Mouse (Mus musculus) kidney, embryonic 15.5 days (tissue): Measurements from ENCODE around the gene March9. TPM values are rescaled to one million over a fixed set of nuclear protein-coding genes. Genes with fewer than 3 reads are reported as not detected.

Source experiments
- ATAC-seq: fragments of 200-750 bp; cut with Nextera tagmentation; replicated peaks from 2 replicates; pipeline ENCODE4 v1.8.0; 2017; ENCODE audit warnings: moderate TSS enrichment; ENCODE audit not compliant: low FRiP score
- H3K27ac ChIP-seq: fragments of 300-500 bp; sonication (generic); 2 replicates; pipeline ENCODE4 v1.5.1; 2015; ENCODE audit warnings: mild to moderate bottlenecking, inconsistent platforms
- H3K27me3 ChIP-seq: fragments of 300-500 bp; sonication (generic); 2 replicates; pipeline ENCODE4 v1.6.1; 2015; ENCODE audit warnings: inconsistent platforms
- H3K36me3 ChIP-seq: fragments of 300-500 bp; sonication (generic); 2 replicates; pipeline ENCODE4 v1.6.1; 2015; ENCODE audit warnings: inconsistent platforms
- H3K4me1 ChIP-seq: fragments of 300-500 bp; sonication (generic); 2 replicates; pipeline ENCODE4 v1.6.1; 2015; ENCODE audit warnings: inconsistent platforms
- H3K4me2 ChIP-seq: fragments of 300-500 bp; sonication (generic); 2 replicates; pipeline ENCODE4 v1.6.1; 2015; ENCODE audit warnings: moderate library complexity, mild to moderate bottlenecking, inconsistent platforms
- H3K4me3 ChIP-seq: fragments of 300-500 bp; sonication (generic); replicated peaks from 2 replicates; pipeline ENCODE4 v1.5.1; 2015; ENCODE audit warnings: mild to moderate bottlenecking, inconsistent platforms
- H3K9ac ChIP-seq: fragments of 300-500 bp; sonication (generic); 2 replicates; pipeline ENCODE4 v1.6.1; 2015; ENCODE audit warnings: mild to moderate bottlenecking, inconsistent platforms
- H3K9me3 ChIP-seq: fragments of 300-500 bp; sonication (generic); replicated peaks from 2 replicates; pipeline ENCODE4 v1.6.1; 2016; ENCODE audit warnings: inconsistent platforms
- WGBS: fragments of 180-500 bp; shearing (Covaris S2); methylation state at CpG from one replicate; pipeline ENCODE4 v1.1.7; 2015; ENCODE audit warnings: mixed read lengths; 5-methylcytosine and 5-hydroxymethylcytosine counted together
- polyA plus RNA-seq: library from polyadenylated mRNA; unstranded; fragments of >200 nt; fragmentation: Nextera tagmentation; extraction: Ambion mirVana; gene quantifications from 2 replicates; pipeline ENCODE4 v1.2.1, GENCODE M21; 2015

Gene March9
- polyA plus RNA-seq, 1 experiment from 2014 or later = 1.1 TPM

DNA sequence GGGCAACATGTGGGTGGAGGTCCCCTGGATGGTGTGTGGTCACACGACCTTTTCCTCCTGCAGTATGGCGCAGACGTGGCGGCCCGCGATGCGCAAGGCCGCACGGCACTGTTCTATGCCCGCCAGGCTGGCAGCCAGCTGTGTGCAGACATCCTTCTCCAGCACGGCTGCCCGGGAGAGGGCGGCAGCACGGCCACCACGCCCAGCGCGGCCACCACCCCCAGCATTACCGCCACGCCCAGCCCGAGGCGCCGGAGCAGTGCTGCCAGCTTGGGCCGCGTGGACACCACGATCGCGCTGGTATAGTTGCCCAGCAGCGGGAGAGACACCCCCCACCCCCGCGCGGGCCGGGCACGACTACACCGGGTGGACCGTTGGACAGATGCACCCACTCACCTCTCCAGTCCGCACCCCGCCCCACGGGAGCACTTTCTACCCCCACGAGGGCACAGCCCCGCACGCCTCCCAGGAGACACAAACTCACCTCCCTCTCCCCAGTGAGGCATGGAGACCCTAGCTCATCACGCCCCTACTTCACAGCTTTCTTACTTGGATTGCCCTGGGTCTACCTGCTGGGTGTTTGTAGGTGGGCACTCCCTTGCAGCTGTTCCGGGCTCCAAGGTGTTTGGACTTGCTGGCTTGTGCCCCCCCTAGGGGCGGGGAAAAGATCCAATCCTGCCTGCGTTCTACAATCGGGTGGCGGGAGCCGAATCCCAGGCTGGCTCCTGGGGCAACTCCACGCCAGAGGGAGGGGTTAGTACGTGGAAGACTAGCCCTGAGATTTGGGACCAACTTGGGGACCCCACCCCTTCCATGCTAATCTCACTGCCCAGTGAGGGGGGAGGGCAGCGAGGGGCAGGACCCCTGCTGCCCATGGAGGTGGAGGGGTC is 31.8 kb upstream of the March9 start:
- peaks cover 23% of the 10 kb centered on the region for H3K4me1 ChIP-seq
- peak overlapping the region; percentile 26 for H3K4me3 ChIP-seq
- H3K4me2 ChIP-seq = peak overlapping the region; percentile 51
- WGBS = 9% methylated on average over 51 of the region's 51 CpGs
- H3K27me3 ChIP-seq = peaks cover 74% of the 10 kb centered on the region
- H3K36me3 ChIP-seq = peaks cover 18% of the 10 kb centered on the region
- no peak overlapping the region for H3K9ac ChIP-seq
- no peak overlapping the region for H3K27ac ChIP-seq
- no peaks in the 10 kb centered on the region for H3K9me3 ChIP-seq
- ATAC-seq = peak; percentile 20; the same call in 1 of the 2 replicates

DNA sequence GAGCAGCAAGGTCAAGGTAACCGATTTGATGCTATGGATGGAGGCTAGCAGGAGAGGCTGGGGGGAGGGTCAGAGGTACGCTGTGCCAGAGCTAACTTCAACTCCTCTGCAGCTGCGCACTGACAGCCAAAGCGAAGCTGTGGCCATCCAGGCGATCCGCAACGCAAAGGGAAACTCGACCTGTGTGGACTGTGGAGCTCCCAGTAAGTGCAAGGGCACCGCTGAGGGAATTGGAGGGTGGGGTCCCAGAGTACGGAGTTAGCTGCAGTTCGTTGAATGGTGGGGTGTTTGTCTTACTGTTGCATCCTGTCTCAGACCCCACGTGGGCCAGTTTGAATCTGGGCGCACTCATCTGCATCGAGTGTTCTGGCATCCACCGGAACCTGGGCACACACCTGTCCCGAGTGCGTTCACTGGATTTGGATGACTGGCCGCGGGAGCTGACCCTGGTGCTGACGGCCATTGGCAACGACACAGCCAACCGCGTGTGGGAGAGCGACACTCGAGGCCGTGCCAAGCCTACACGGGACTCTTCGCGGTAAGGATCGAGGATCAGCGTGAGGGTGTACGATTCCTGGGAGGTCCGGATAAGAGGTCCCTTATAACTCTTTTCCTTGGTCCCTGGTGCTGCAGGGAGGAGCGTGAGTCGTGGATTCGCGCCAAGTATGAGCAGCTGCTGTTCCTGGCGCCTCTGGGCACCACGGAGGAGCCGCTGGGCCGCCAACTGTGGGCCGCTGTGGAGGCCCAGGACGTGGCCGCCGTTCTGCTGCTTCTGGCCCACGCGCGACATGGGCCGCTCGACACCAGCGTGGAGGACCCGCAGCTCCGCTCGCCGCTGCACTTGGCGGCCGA is 30.8 kb upstream of the March9 start:
- WGBS = 8% methylated on average over 57 of the region's 57 CpGs
- H3K9ac ChIP-seq = no peak overlapping the region
- peaks cover 8% of the 10 kb centered on the region for H3K36me3 ChIP-seq
- peaks cover 23% of the 10 kb centered on the region for H3K4me1 ChIP-seq
- no peak overlapping the region for H3K27ac ChIP-seq
- no peaks in the 10 kb centered on the region for H3K9me3 ChIP-seq
- peaks cover 77% of the 10 kb centered on the region for H3K27me3 ChIP-seq
- 0 out of 2 replicates have a peak, but pooled peaks have one; percentile 29 for ATAC-seq
- peak overlapping the region; percentile 51 for H3K4me2 ChIP-seq
- H3K4me3 ChIP-seq = peak overlapping the region; percentile 26

DNA sequence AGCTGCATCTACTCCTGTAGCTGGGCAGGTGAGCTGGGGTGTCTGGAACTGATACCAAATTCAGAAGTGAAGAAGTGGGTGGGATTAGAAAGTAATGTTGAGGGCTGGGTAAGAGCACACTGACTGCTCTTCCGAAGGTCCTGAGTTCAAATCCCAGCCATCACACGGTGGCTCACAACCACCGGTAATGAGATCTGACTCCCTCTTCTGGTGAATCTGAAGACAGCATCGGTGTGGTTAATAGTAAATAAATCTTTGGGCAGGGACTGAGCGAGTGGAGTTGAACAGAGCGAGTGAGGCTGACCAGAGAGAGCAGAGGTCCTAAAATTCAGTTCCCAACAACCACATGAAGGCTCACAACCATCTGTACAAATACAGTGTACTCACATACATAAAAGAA is 25.6 kb upstream of the March9 start:
- no peak overlapping the region for H3K27ac ChIP-seq
- H3K9ac ChIP-seq = no peak overlapping the region
- 70% methylated on average over 6 of the region's 6 CpGs for WGBS
- no peak overlapping the region for H3K4me3 ChIP-seq
- H3K4me2 ChIP-seq = no peak overlapping the region
- no peaks in the 10 kb centered on the region for H3K9me3 ChIP-seq
- peaks cover 92% of the 10 kb centered on the region for H3K27me3 ChIP-seq
- H3K36me3 ChIP-seq = no peaks in the 10 kb centered on the region
- H3K4me1 ChIP-seq = peaks cover 23% of the 10 kb centered on the region
- no peak for ATAC-seq

DNA sequence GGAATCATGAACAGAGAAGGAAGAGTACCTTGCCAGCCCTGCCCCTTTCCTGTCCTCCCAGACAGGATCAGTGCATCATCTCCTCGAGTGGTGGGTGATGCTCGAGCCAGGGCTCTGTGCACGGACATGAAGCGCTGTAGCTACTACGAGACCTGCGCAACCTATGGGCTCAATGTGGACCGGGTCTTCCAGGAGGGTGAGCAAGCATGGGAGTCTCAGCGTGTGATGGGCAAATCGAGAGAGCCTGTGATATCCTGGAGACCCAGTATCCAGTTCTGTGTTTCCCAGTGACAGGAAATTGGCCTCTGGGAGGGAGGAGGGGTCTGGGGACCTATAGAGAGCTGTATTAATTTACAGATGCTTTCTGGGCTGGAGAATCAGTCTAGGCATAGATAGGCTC is 25.1 kb upstream of the March9 start:
- no peak overlapping the region for H3K4me3 ChIP-seq
- no peaks in the 10 kb centered on the region for H3K36me3 ChIP-seq
- no peak overlapping the region for H3K27ac ChIP-seq
- no peaks in the 10 kb centered on the region for H3K9me3 ChIP-seq
- H3K27me3 ChIP-seq = peaks cover 92% of the 10 kb centered on the region
- H3K9ac ChIP-seq = no peak overlapping the region
- H3K4me2 ChIP-seq = no peak overlapping the region
- peaks cover 26% of the 10 kb centered on the region for H3K4me1 ChIP-seq
- ATAC-seq = no peak
- WGBS = 82% methylated on average over 9 of the region's 9 CpGs

DNA sequence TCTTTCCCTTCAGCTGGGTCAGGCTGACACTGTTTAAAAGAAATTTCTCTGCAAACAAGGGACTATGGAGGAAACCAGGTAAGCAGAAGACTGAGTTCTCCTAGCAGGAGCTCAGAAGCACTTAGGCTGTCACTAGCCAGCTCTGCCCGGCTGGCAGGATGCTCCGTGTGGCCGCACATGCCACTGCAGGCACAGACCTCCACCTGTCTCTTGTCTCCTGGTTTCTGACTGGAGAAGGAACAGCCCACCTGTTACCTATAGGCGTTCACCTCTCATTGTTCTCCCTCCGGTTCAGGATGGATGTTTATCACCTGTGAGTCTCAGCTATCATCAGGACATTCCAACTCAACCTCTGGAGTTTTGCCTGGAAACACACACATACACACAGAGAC is 23.9 kb upstream of the March9 start:
- no peak for ATAC-seq
- Histone ChIP-seq H3K4me2 (no peak overlapping the region), H3K27ac (no peak overlapping the region), H3K4me1 (peaks cover 38% of the 10 kb centered on the region), H3K4me3 (no peak overlapping the region), H3K9ac (no peak overlapping the region), H3K36me3 (no peaks in the 10 kb centered on the region), H3K27me3 (peaks cover 92% of the 10 kb centered on the region), H3K9me3 (no peaks in the 10 kb centered on the region)
- WGBS = 28% methylated on average over 5 of the region's 5 CpGs

DNA sequence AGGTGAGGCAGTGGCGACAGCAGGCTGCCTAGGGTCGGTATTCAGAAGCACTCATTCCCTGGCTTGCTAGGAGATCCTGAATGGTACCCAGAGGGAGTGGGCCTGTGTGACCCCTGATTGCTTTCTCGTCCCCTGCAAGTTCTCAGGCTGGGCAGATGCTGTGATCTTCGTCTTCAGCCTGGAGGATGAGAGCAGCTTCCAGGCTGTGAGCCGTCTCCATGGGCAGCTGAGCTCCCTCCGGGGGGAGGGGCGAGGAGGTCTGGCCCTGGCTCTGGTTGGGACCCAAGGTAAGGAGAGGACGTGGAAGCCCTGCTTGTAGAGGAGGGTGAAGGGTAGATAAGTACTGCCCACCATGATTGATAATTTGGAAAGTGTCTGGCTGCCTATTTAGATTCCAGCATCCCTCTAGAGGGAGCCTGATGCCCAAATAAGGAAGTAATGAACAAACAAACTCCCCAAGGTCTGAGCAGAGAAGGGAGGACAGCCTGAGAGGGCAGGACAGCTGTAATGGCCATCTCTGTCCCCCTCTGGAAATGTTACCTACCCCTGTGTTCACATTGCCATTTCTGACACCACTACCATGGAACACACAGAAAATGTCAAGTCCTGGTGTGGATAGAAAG is 23.4 kb upstream of the March9 start:
- Histone ChIP-seq H3K9me3 (no peaks in the 10 kb centered on the region), H3K27me3 (peaks cover 93% of the 10 kb centered on the region), H3K4me1 (peaks cover 43% of the 10 kb centered on the region), H3K4me3 (no peak overlapping the region), H3K36me3 (no peaks in the 10 kb centered on the region), H3K9ac (no peak overlapping the region), H3K27ac (no peak overlapping the region), H3K4me2 (no peak overlapping the region)
- 27% methylated on average over 8 of the region's 8 CpGs for WGBS
- no peak for ATAC-seq

DNA sequence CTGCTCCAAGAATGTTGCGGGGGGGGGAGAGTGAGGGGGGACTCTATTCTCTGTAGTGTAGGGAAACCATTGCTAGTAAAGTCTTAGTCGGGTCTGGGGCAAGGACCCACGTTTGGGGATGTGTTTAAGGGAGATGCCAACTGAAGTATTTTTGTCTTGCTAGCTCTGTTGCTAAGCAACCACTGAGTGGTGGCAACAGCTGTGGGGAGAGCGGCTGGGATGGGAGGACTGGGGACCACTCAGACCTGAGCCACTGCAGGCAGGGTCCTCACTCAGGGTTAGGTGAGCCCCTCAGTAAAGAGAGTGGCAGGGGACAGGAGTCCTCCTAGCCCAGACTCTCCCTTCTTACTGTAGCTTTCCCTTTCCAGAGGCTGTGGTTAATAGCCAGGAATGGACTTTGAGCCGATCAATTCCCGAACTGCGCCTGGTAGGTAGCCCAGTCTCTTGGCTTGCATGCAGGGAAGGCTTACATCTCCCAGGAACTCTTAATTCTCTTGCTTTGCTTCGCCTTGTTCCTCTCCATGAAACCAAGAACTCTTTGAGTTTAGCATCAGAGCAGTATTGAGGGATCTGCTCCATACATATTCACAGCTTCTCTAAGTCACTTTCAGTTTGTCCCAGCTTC is 22.1 kb upstream of the March9 start:
- H3K36me3 ChIP-seq = no peaks in the 10 kb centered on the region
- no peak for ATAC-seq
- H3K4me1 ChIP-seq = peaks cover 50% of the 10 kb centered on the region
- no peak overlapping the region for H3K4me3 ChIP-seq
- peaks cover 93% of the 10 kb centered on the region for H3K27me3 ChIP-seq
- H3K9me3 ChIP-seq = no peaks in the 10 kb centered on the region
- 35% methylated on average over 8 of the region's 8 CpGs for WGBS
- H3K9ac ChIP-seq = no peak overlapping the region
- no peak overlapping the region for H3K4me2 ChIP-seq
- H3K27ac ChIP-seq = no peak overlapping the region

DNA sequence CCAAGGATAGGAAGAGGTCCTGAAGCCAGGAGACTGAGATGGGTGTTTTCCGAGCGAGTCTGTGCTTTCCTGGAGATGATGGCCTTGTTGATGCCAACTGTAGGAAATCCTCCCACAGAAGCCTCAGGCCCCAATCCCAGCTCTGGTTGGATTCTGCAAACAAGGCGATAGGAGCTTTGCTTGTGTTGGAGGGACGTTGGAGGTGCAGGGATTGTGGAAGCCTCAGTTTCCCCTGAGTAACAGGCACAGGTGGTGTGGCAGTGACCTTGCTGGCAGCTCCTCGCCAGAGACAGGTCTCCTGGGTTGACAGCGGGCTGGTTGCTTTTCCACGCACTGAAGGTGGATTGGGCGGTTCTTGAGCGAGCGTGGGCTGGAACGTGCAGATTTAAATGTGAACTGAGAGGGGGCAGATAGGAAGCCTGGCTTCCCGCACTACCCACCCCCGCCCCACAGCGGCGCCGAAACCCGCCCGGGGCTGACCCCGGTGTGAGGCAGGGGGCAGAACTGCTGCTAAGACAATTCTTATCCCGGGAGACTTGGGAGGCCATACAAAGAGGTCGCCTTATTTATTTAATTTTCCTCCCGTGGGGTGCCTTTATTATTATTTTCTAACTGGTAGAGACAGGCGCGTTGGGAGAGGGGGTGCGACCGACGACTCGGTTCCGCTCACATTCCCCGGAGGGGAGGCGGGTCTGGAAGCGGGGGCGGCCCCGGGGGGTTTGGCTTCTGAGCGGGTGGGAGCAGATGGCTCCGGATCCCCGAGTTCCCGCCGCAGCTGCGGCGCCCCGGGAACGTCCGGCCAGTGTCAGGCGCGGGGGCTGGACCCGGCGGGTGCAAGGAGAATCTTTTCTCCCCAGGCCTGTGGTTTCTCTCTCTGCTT is 21.2 kb upstream of the March9 start:
- peaks cover 96% of the 10 kb centered on the region for H3K27me3 ChIP-seq
- peak overlapping the region; percentile 58 for H3K4me2 ChIP-seq
- 2% methylated on average over 48 of the region's 48 CpGs for WGBS
- no peaks in the 10 kb centered on the region for H3K9me3 ChIP-seq
- H3K4me3 ChIP-seq = peak overlapping the region; percentile 53
- no peak overlapping the region for H3K9ac ChIP-seq
- H3K36me3 ChIP-seq = no peaks in the 10 kb centered on the region
- peaks cover 50% of the 10 kb centered on the region for H3K4me1 ChIP-seq
- no peak overlapping the region for H3K27ac ChIP-seq
- ATAC-seq = no peak

DNA sequence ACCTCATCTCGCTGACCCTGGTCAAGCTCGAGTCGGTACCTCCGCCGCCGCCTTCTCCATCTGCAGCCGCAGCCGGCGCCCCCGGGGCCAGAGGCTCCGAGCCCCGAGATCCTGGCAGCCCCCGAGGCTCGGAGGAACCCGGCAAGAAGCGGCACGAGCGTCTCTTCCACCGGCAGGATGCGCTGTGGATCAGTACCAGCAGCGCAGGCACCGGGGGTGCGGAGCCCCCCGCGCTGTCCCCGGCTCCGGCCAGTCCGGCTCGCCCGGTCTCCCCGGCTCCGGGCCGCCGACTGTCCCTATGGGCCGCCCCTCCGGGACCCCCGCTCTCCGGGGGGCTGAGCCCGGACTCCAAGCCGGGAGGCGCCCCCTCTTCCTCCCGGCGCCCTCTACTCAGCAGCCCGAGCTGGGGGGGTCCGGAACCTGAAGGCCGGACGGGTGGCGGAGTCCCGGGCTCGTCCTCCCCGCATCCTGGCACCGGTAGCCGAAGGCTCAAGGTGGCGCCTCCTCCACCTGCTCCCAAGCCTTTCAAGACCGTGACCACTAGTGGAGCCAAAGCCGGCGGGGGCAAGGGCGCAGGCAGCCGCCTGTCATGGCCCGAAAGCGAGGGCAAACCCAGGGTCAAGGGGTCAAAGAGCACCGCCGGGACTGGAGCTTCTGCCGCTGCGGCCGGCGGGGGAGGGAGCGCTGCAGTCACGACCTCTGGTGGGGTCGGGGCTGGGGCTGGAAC is 19.8 kb upstream of the March9 start:
- Histone ChIP-seq H3K4me1 (peaks cover 50% of the 10 kb centered on the region), H3K27me3 (peaks cover 99% of the 10 kb centered on the region), H3K36me3 (no peaks in the 10 kb centered on the region), H3K4me2 (peak overlapping the region; percentile 93), H3K27ac (no peak overlapping the region), H3K9me3 (no peaks in the 10 kb centered on the region), H3K4me3 (peak overlapping the region; percentile 53), H3K9ac (peak overlapping the region; percentile 47)
- 2% methylated on average over 69 of the region's 70 CpGs for WGBS
- ATAC-seq = 0 out of 2 replicates have a peak, but pooled peaks have one; percentile 10

DNA sequence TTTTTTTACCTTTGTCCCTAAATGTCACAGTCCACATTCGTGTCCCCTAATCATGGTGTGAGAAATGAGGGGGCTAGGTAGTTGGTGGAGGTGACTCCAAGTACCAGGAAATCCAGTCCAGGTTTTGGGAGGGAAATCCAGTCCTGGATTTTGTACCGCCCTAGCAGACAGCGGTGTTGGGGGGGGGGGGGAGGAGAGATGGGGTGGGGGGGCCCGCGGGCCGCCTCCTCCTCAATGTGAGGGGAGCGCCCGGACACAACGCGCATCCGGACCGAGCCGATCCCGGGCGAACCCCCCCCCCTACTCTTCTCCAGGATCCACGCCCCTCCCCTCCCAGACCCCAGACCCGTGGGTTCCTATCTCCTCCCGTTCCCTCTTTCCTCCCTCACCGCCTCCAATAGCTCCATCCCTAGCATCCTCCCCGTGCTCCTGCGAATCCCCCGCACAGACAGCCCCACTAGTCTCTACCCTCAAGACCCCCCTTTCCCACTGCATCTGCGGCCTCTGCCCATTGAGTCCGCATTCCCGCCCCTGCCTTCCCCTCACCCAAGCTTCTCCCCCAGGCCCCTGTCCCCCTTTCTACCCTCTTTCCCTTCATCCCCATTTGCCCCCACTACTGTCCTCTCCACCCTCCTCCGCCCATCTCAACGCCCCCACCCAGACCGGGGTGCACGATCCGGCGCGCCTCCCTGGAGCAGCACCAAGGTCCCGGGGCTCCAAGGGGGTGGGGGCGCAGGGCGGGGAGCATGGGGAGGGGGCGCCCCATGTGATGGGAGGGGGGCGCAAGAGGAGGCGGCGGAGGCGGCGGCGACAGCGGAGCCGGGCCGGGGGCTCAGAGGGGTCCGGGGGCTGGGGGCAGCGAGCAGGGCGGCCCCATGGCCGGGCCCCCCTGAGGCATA is 18.9 kb upstream of the March9 start:
- H3K9me3 ChIP-seq = no peaks in the 10 kb centered on the region
- H3K4me3 ChIP-seq = peak overlapping the region; percentile 53
- ATAC-seq = peak; percentile 12; the same call in 1 of the 2 replicates
- peak overlapping the region; percentile 47 for H3K9ac ChIP-seq
- under 1% methylated on average over 47 of the region's 49 CpGs for WGBS
- peaks cover 50% of the 10 kb centered on the region for H3K4me1 ChIP-seq
- H3K4me2 ChIP-seq = peak overlapping the region; percentile 93
- peaks cover 90% of the 10 kb centered on the region for H3K27me3 ChIP-seq
- no peaks in the 10 kb centered on the region for H3K36me3 ChIP-seq
- H3K27ac ChIP-seq = no peak overlapping the region
